Mouse (Mus musculus) thymus, postnatal 14 days (tissue): Measurements from ENCODE around the gene Tmc8.
"Not testable (repeated sequence)": the region's sequence is repeated elsewhere in the genome, so short reads cannot be mapped to it uniquely, and the experiment has no call there.

Source experiments
- DNase-seq: peaks from one replicate; pipeline ENCODE4 v3.0.0; 2021

Gene Tmc8

GRCm38 (mm10) chr11:117827386-117827785 is 45.5 kb downstream of the Tmc8 start:
- peak; percentile 55 for DNase-seq

- DNase-seq: peak; percentile 62
Measured at GRCm38 (mm10) chr11:117828149-117828887, 46.4 kb downstream of the Tmc8 start.

- no peak for DNase-seq
Measured at GRCm38 (mm10) chr11:117828888-117829604, 47.2 kb downstream of the Tmc8 start.

- DNase-seq: no peak
Measured at GRCm38 (mm10) chr11:117829671-117830215, 47.9 kb downstream of the Tmc8 start.

- no peak for DNase-seq
Measured at GRCm38 (mm10) chr11:117830401-117830800, 48.5 kb downstream of the Tmc8 start.

- DNase-seq: peak; percentile 95
Measured at GRCm38 (mm10) chr11:117832086-117832969, 50.5 kb downstream of the Tmc8 start.

- not testable (repeated sequence) for DNase-seq
Measured at GRCm38 (mm10) chr11:117833509-117833908, 51.6 kb downstream of the Tmc8 start.

- no peak for DNase-seq
Measured at GRCm38 (mm10) chr11:117834086-117834485, 52.2 kb downstream of the Tmc8 start.

GRCm38 (mm10) chr11:117836306-117836705 is 54.4 kb downstream of the Tmc8 start:
- DNase-seq: no peak

GRCm38 (mm10) chr11:117838572-117838971 is 56.7 kb downstream of the Tmc8 start:
- no peak for DNase-seq

- DNase-seq: no peak
Measured at GRCm38 (mm10) chr11:117839021-117839420, 57.1 kb downstream of the Tmc8 start.

GRCm38 (mm10) chr11:117840910-117841309 is 59.0 kb downstream of the Tmc8 start:
- no peak for DNase-seq
